Mouse (Mus musculus) limb, embryonic 14.5 days (tissue): Measurements from ENCODE around the gene Cxcl16. TPM values are rescaled to one million over a fixed set of nuclear protein-coding genes. Genes with fewer than 3 reads are reported as not detected.
"Not testable (repeated sequence)": the region's sequence is repeated elsewhere in the genome, so short reads cannot be mapped to it uniquely, and the experiment has no call there.

Experiments
- ATAC-seq: fragments of 200-750 bp; cut with Nextera tagmentation; 2 replicates; pipeline ENCODE4 v1.8.0; 2017; ENCODE audit warnings: low read depth, moderate number of reproducible peaks, moderate TSS enrichment; ENCODE audit not compliant: low FRiP score
- DNase-seq: peaks from one replicate; pipeline ENCODE4 v3.0.0-alpha.2; 2015; ENCODE audit warnings: low spot score
- H3K27ac ChIP-seq: fragments of 300-500 bp; sonication (generic); replicated peaks from 2 replicates; pipeline ENCODE4 v1.5.1; 2014; ENCODE audit warnings: low read depth, mild to moderate bottlenecking, low read length, moderate library complexity, mixed read lengths
- H3K27me3 ChIP-seq: fragments of 300-500 bp; sonication (generic); 2 replicates; pipeline ENCODE4 v1.6.1; 2014; ENCODE audit warnings: low read length, mixed read lengths; ENCODE audit not compliant: control insufficient read depth, insufficient read depth
- H3K36me3 ChIP-seq: fragments of 300-500 bp; sonication (generic); 2 replicates; pipeline ENCODE4 v1.6.1; 2014; ENCODE audit warnings: mild to moderate bottlenecking, low read length, moderate library complexity, mixed read lengths; ENCODE audit not compliant: control insufficient read depth, insufficient read depth
- H3K4me1 ChIP-seq: fragments of 300-500 bp; sonication (generic); 2 replicates; pipeline ENCODE4 v1.6.1; 2014; ENCODE audit warnings: antibody characterized with exemption, low read length, mixed read lengths; ENCODE audit not compliant: control insufficient read depth, insufficient read depth
- H3K4me2 ChIP-seq: fragments of 300-500 bp; sonication (generic); replicated peaks from 2 replicates; pipeline ENCODE4 v1.6.1; 2014; ENCODE audit warnings: low read depth, mild to moderate bottlenecking, low read length, moderate library complexity; ENCODE audit not compliant: severe bottlenecking
- H3K4me3 ChIP-seq: fragments of 300-500 bp; sonication (generic); replicated peaks from 2 replicates; pipeline ENCODE4 v1.5.1; 2014; ENCODE audit warnings: low read length
- H3K9ac ChIP-seq: fragments of 300-500 bp; sonication (generic); 2 replicates; pipeline ENCODE4 v1.6.1; 2014; ENCODE audit warnings: mild to moderate bottlenecking, low read depth, low read length, moderate library complexity; ENCODE audit not compliant: severe bottlenecking
- H3K9me3 ChIP-seq: fragments of 300-500 bp; sonication (generic); 2 replicates; pipeline ENCODE4 v1.6.1; 2016; ENCODE audit warnings: low read length; ENCODE audit not compliant: control insufficient read depth
- POLR2A ChIP-seq: fragments of 200-500 bp; IDR thresholded peaks from 2 replicates; pipeline ENCODE4 v1.8.0; 2012; ENCODE audit warnings: inconsistent platforms, mild to moderate bottlenecking, moderate library complexity, borderline replicate concordance; ENCODE audit not compliant: insufficient read depth, insufficient read length; ENCODE audit errors: extremely low read depth
- WGBS: fragments of 180-500 bp; shearing (Covaris S2); extraction: QIAGEN DNeasy Blood & Tissue Kit; methylation state at CpG from one replicate; pipeline ENCODE4 v1.1.7; 2014; 5-methylcytosine and 5-hydroxymethylcytosine counted together
- polyA plus RNA-seq, 2 experiments: library from polyadenylated mRNA; depleted of rRNA in 1 of 2; stranded (reverse) in 1 of 2; unstranded in 1 of 2; fragments of >200 nt; fragmentation: Nextera tagmentation in 1 of 2; extraction: Ambion mirVana in 1 of 2; gene quantifications; 2 replicates each; pipeline versions ENCODE4 v1.2.1 to v1.2.3; 2012 to 2014

Cxcl16 gene
- polyA plus RNA-seq, 2 experiments, result 5.9 to 6.3 TPM

DNA sequence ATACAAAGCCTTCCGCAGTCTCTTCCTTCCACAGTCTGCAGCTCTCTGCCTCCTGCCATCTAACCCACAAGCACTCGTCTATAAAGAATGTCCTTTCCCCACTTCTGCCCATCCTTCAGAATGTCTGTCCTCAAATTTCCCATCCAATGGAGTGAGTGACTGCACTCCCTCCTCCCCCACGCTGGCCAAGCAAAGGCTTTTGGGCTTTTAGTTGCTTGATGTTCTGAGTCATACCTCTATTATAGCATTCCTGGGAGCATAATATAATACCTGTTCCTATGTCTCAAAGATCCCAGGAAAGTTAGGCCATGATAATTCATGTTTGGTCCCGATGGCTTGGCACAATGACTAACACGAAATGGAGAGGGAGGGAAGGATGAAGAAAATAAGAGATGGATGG is 28.2 kb downstream of the Cxcl16 start:
- H3K4me3 ChIP-seq, result peak overlapping the region; percentile 79
- no peaks in the 10 kb centered on the region for H3K9me3 ChIP-seq
- no peak for TF ChIP-seq POLR2A
- no peaks in the 10 kb centered on the region for H3K27me3 ChIP-seq
- whole genome bisulfite sequencing, result 29% methylated on average over 5 of the region's 5 CpGs
- H3K4me1 ChIP-seq, result peaks cover 17% of the 10 kb centered on the region
- H3K36me3 ChIP-seq, result peaks cover 10% of the 10 kb centered on the region
- peak overlapping the region; percentile 3; the same call in 1 of the 2 replicates for H3K9ac ChIP-seq
- H3K27ac ChIP-seq, result no peak overlapping the region
- DNase-seq (no peak), ATAC-seq (no peak)
- H3K4me2 ChIP-seq, result peak overlapping the region; percentile 74

DNA sequence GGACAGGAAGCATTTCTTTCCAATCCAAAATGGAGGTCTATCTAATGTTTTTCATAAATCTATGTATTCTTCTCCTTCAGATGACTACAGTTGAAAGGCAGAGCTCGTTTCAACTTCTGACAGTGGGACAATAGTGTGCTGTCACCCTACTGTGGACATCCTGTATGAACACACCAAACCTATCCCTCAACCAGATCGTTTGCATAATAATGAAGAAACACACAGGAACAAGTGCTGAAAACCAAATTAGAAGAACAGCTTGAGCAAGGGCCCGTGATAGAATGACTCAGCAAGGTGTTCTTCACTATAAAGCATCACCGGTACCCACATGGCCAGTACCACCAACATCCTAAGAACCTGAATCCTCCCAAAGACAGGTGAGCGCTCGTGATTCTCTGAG is 33.2 kb downstream of the Cxcl16 start:
- H3K4me2 ChIP-seq, H3K9me3 ChIP-seq, H3K27me3 ChIP-seq, H3K9ac ChIP-seq, ATAC-seq, DNase-seq, H3K4me1 ChIP-seq, H3K27ac ChIP-seq, H3K4me3 ChIP-seq, H3K36me3 ChIP-seq: not testable (repeated sequence)
- WGBS, result 78% methylated on average over 6 of the region's 6 CpGs

DNA sequence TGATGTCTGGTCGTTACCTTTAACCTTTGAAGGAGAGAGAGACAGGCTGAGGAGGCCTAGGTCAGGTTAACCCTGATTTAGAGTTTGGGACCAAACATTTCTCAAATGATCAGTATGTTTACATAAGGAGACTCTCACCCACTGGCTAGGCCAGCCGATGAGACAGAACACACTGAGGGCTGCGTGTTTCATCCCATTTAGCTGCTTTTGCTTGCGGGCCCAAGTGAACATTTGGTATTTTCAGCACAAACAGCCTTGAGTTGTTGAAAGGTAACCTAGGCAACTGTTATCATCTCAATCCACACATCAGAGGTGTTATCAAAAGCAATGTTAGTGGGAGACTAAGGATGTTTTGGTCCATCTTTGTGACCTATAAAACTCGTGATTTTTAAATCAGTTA is 40.3 kb downstream of the Cxcl16 start:
- H3K4me2 ChIP-seq, result no peak overlapping the region
- TF ChIP-seq POLR2A, result no peak
- no peak for DNase-seq
- H3K36me3 ChIP-seq, result no peaks in the 10 kb centered on the region
- no peak overlapping the region for H3K9ac ChIP-seq
- 59% methylated on average over 5 of the region's 5 CpGs for WGBS
- no peak overlapping the region for H3K27ac ChIP-seq
- no peaks in the 10 kb centered on the region for H3K9me3 ChIP-seq
- no peaks in the 10 kb centered on the region for H3K27me3 ChIP-seq
- no peak for ATAC-seq
- no peak overlapping the region for H3K4me3 ChIP-seq
- H3K4me1 ChIP-seq, result no peaks in the 10 kb centered on the region

DNA sequence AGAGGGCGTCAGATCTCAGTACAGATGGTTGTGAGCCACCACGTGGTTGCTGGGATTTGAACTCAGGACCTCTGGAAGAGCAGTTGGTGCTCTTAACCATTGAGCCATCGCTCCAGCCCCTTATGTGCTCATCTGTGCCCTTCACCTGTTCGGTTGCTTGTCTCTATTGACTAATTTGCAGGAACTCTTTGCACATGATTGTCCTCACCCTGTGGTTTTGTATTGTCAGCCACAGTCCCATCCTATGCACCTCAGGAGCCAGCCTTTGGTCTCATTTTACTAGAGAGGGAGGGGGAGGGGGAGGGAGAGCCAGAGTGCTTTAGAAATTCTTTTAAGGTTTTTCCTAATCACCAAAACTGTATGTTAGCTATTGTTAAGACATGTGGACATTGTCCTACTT is 41.6 kb downstream of the Cxcl16 start:
- no peaks in the 10 kb centered on the region for H3K9me3 ChIP-seq
- WGBS, result 56% methylated on average over 4 of the region's 4 CpGs
- H3K4me2 ChIP-seq, result no peak overlapping the region
- no peak for TF ChIP-seq POLR2A
- ATAC-seq (no peak), DNase-seq (no peak)
- no peak overlapping the region for H3K4me3 ChIP-seq
- no peaks in the 10 kb centered on the region for H3K4me1 ChIP-seq
- no peaks in the 10 kb centered on the region for H3K36me3 ChIP-seq
- no peaks in the 10 kb centered on the region for H3K27me3 ChIP-seq
- H3K27ac ChIP-seq, result no peak overlapping the region
- H3K9ac ChIP-seq, result no peak overlapping the region

DNA sequence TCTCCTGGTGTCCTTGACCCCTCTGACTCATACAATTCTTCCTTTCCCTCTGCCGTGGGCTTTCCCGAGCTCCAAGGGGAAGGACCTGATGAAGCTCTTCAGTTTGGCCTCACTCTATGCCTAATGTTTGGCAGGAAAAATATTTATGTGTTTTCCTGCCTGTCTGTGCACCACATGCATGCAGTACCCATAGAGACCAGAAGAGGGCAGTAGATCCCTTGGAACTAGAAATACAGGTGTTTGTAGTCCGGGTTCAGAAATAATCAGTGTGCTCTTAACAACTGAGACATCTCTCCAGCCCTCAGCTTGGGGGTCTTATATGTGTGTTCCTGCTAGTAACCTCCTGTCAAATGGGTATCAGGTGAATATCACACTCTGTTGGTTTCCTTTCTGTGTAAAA is 45.8 kb downstream of the Cxcl16 start:
- H3K9ac ChIP-seq, result no peak overlapping the region
- DNase-seq (peak; percentile 74), ATAC-seq (no peak)
- H3K4me1 ChIP-seq, result peaks cover 1% of the 10 kb centered on the region
- no peak overlapping the region for H3K4me2 ChIP-seq
- H3K27ac ChIP-seq, result no peak overlapping the region
- no peaks in the 10 kb centered on the region for H3K36me3 ChIP-seq
- no peaks in the 10 kb centered on the region for H3K9me3 ChIP-seq
- TF ChIP-seq POLR2A, result no peak
- H3K27me3 ChIP-seq, result no peaks in the 10 kb centered on the region
- no peak overlapping the region for H3K4me3 ChIP-seq
- WGBS, result 8% methylated on average over 3 of the region's 3 CpGs

DNA sequence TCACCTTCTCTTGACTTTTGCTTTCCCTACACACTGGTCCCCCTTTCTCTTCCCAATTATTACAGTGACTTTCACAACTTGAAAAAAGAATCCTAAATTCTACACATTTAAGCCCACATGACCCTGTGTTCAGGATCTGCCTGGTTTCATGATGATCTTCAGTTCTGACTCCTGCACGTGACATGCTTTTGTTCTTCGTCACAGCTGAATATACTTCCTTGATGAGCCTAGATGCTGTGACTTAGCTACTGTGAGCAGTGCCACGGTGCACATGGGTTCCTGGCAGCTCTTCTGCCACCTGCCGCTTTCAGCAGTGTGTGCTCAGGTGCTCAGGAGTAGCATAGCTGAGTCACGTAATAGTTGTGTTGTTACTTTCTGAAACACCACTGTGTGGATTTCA is 47.2 kb downstream of the Cxcl16 start:
- Histone ChIP-seq H3K4me3 (no peak overlapping the region), H3K4me1 (peaks cover 8% of the 10 kb centered on the region), H3K4me2 (no peak overlapping the region), H3K36me3 (no peaks in the 10 kb centered on the region), H3K27ac (no peak overlapping the region), H3K9me3 (no peaks in the 10 kb centered on the region), H3K9ac (no peak overlapping the region), H3K27me3 (no peaks in the 10 kb centered on the region)
- no peak for TF ChIP-seq POLR2A
- 74% methylated on average over 5 of the region's 5 CpGs for WGBS
- DNase-seq, result no peak
- ATAC-seq, result no peak
